In genomic region chr19:6675586-6675985, GRCm38 (mm10) we compare ENCODE assay signal across 29 mouse cellular contexts.
DNase-seq lines count a peak whose midpoint lies in the region; ATAC-seq lines count a peak whose summit lies in the region.
"Had no signal": no experiment of that assay in that cellular context is flagged by ENCODE, and none has a peak within 500 bp of the region (broad histone marks: within the 10 kb centered on the region; RNA-seq: fewer than 3 reads in every experiment).

No protein-coding gene starts in this region.

- H3K27me3 ChIP-seq in embryonic facial prominence, embryonic 11.5 days (ENCODE audit: control insufficient read depth, insufficient read depth, low read length) = no peaks in the 10 kb centered on the region
- H3K27me3 ChIP-seq in embryonic facial prominence, embryonic 10.5 days (replicated peaks; ENCODE audit: low read depth, poor library complexity, severe bottlenecking) = peaks cover 9% of the 10 kb centered on the region; the same call in 1 of the 2 replicates
- no peaks in the 10 kb centered on the region for H3K27me3 ChIP-seq in embryonic facial prominence, embryonic 14.5 days (replicated peaks; ENCODE audit: control insufficient read depth, insufficient read depth, low read length)
- peaks cover 4% of the 10 kb centered on the region; the same call in 1 of the 2 replicates for H3K27me3 ChIP-seq in forebrain, embryonic 12.5 days
- H3K27me3 ChIP-seq: embryonic facial prominence, embryonic 13.5 days; forebrain, embryonic 15.5 days; heart, embryonic 15.5 days; intestine, embryonic 15.5 days had no signal

- H3K4me3 ChIP-seq in embryonic facial prominence, embryonic 11.5 days (ENCODE audit: low read depth, low read length) = no peak overlapping the region
- no peak overlapping the region for H3K4me3 ChIP-seq in embryonic facial prominence, embryonic 10.5 days
- H3K4me3 ChIP-seq in embryonic facial prominence, embryonic 14.5 days (ENCODE audit: low read depth, low read length) = no peak overlapping the region
- H3K4me3 ChIP-seq in forebrain, embryonic 12.5 days (replicated peaks) = no peak overlapping the region
- H3K4me3 ChIP-seq: embryonic facial prominence, embryonic 13.5 days; forebrain, embryonic 15.5 days; heart, embryonic 12.5 days; heart, embryonic 15.5 days; hindbrain, embryonic 10.5 days; hindbrain, embryonic 13.5 days; intestine, embryonic 15.5 days had no signal

- ATAC-seq in embryonic facial prominence, embryonic 11.5 days (replicated peaks; ENCODE audit: insufficient number of reproducible peaks, low FRiP score, low TSS enrichment, low read depth) = no peak
- ATAC-seq in embryonic facial prominence, embryonic 14.5 days (ENCODE audit: low read depth) = peak; percentile 68; the same call in 1 of the 2 replicates
- no peak for ATAC-seq in forebrain, embryonic 12.5 days (ENCODE audit: low FRiP score)
- ATAC-seq in megakaryocyte progenitor cell, adult 5-6 weeks (replicated peaks; ENCODE audit: poor library complexity) = no peak
- ATAC-seq: forebrain, embryonic 15.5 days; hindbrain, embryonic 16.5 days; intestine, embryonic 15.5 days; Patski had no signal

- no peaks in the 10 kb centered on the region for H3K4me1 ChIP-seq in embryonic facial prominence, embryonic 11.5 days (ENCODE audit: control insufficient read depth, insufficient read depth, low read length)
- peaks cover 18% of the 10 kb centered on the region for H3K4me1 ChIP-seq in embryonic facial prominence, embryonic 10.5 days
- H3K4me1 ChIP-seq in embryonic facial prominence, embryonic 14.5 days (ENCODE audit: control insufficient read depth, insufficient read depth, low read length) = no peaks in the 10 kb centered on the region
- peaks cover 13% of the 10 kb centered on the region; the same call in 1 of the 2 replicates for H3K4me1 ChIP-seq in forebrain, embryonic 12.5 days
- H3K4me1 ChIP-seq: embryonic facial prominence, embryonic 13.5 days; forebrain, embryonic 15.5 days; intestine, embryonic 15.5 days had no signal

- no peak overlapping the region for H3K27ac ChIP-seq in embryonic facial prominence, embryonic 11.5 days (replicated peaks; ENCODE audit: low read depth, low read length)
- no peak overlapping the region for H3K27ac ChIP-seq in embryonic facial prominence, embryonic 10.5 days (replicated peaks)
- no peak overlapping the region for H3K27ac ChIP-seq in embryonic facial prominence, embryonic 14.5 days (replicated peaks; ENCODE audit: low read depth, low read length)
- no peak overlapping the region for H3K27ac ChIP-seq in forebrain, embryonic 12.5 days
- H3K27ac ChIP-seq: embryonic facial prominence, embryonic 13.5 days; forebrain, embryonic 15.5 days; heart, embryonic 15.5 days; hindbrain, embryonic 10.5 days; hindbrain, embryonic 13.5 days; intestine, embryonic 15.5 days had no signal

- H3K9me3 ChIP-seq in embryonic facial prominence, embryonic 11.5 days (replicated peaks; ENCODE audit: control insufficient read depth, low read length) = no peaks in the 10 kb centered on the region
- no peaks in the 10 kb centered on the region for H3K9me3 ChIP-seq in embryonic facial prominence, embryonic 10.5 days
- H3K9me3 ChIP-seq in embryonic facial prominence, embryonic 14.5 days (ENCODE audit: control insufficient read depth, low read length) = no peaks in the 10 kb centered on the region
- no peaks in the 10 kb centered on the region for H3K9me3 ChIP-seq in forebrain, embryonic 12.5 days
- H3K9me3 ChIP-seq: embryonic facial prominence, embryonic 13.5 days; forebrain, embryonic 15.5 days; G1E; heart, embryonic 12.5 days; heart, embryonic 15.5 days; hindbrain, embryonic 10.5 days; hindbrain, embryonic 13.5 days; intestine, embryonic 15.5 days had no signal

- no peak overlapping the region for H3K4me2 ChIP-seq in embryonic facial prominence, embryonic 11.5 days (ENCODE audit: low read depth, low read length)
- no peak overlapping the region for H3K4me2 ChIP-seq in embryonic facial prominence, embryonic 14.5 days (ENCODE audit: low read depth, low read length)
- H3K4me2 ChIP-seq in forebrain, embryonic 12.5 days = no peak overlapping the region
- H3K4me2 ChIP-seq: embryonic facial prominence, embryonic 13.5 days; forebrain, embryonic 15.5 days; heart, embryonic 12.5 days; heart, embryonic 15.5 days; hindbrain, embryonic 13.5 days; intestine, embryonic 15.5 days had no signal

- no peak overlapping the region for H3K9ac ChIP-seq in embryonic facial prominence, embryonic 11.5 days (replicated peaks; ENCODE audit: low read length)
- no peak overlapping the region for H3K9ac ChIP-seq in embryonic facial prominence, embryonic 14.5 days (ENCODE audit: low read depth, low read length)
- H3K9ac ChIP-seq in forebrain, embryonic 12.5 days = no peak overlapping the region
- H3K9ac ChIP-seq: embryonic facial prominence, embryonic 13.5 days; forebrain, embryonic 15.5 days; heart, embryonic 12.5 days; heart, embryonic 15.5 days; hindbrain, embryonic 13.5 days; intestine, embryonic 15.5 days had no signal

- WGBS in embryonic facial prominence, embryonic 11.5 days = 45% methylated on average over 3 of the region's 3 CpGs
- 41% methylated on average over 3 of the region's 3 CpGs for WGBS in embryonic facial prominence, embryonic 10.5 days
- WGBS in embryonic facial prominence, embryonic 14.5 days = 45% methylated on average over 3 of the region's 3 CpGs
- WGBS in forebrain, embryonic 12.5 days = 42% methylated on average over 3 of the region's 3 CpGs

- H3K36me3 ChIP-seq in embryonic facial prominence, embryonic 11.5 days (replicated peaks; ENCODE audit: control insufficient read depth, insufficient read depth, low read depth, low read length) = no peaks in the 10 kb centered on the region
- no peaks in the 10 kb centered on the region for H3K36me3 ChIP-seq in embryonic facial prominence, embryonic 10.5 days (replicated peaks)
- H3K36me3 ChIP-seq in embryonic facial prominence, embryonic 14.5 days (ENCODE audit: control insufficient read depth, insufficient read depth, low read length) = no peaks in the 10 kb centered on the region
- H3K36me3 ChIP-seq in forebrain, embryonic 12.5 days (replicated peaks) = no peaks in the 10 kb centered on the region
- H3K36me3 ChIP-seq: embryonic facial prominence, embryonic 13.5 days; forebrain, embryonic 15.5 days; G1E; heart, embryonic 12.5 days; heart, embryonic 15.5 days; hindbrain, embryonic 10.5 days; hindbrain, embryonic 13.5 days; intestine, embryonic 15.5 days had no signal

- DNase-seq in embryonic facial prominence, embryonic 11.5 days (ENCODE audit: low spot score) = peak; percentile 30
- DNase-seq in embryonic facial prominence, embryonic 10.5 days (ENCODE audit: low spot score) = no peak
- DNase-seq in ES-CJ7 (ENCODE audit: low read depth, low spot score) (peak; percentile 96), WW6 (ENCODE audit: low read depth, low spot score) (peak; percentile 73)
- peak; percentile 62 for DNase-seq in embryonic facial prominence, embryonic 14.5 days (ENCODE audit: low spot score)
- no peak for DNase-seq in left cerebral cortex, adult 8-10 months (ENCODE audit: low spot score in 2 of 2)
- DNase-seq: adrenal gland, postnatal 10 days; adrenal gland, postnatal 36 days; cerebellum, adult 11 months; cerebellum, adult 2 months; cerebellum, postnatal 10 days; cerebellum, postnatal 36 days; gastrocnemius, postnatal 25 days; heart, adult 18-20 months; heart, postnatal 10 days; heart, postnatal 36 days; kidney, adult 11 months had no signal

Comparison
In these comparisons a context has a peak if more than half of its experiments do, and no peak if none do; other contexts are left out.
1. DNase-seq: peak in embryonic facial prominence, embryonic 11.5 days (single experiment), ES-CJ7 (single experiment), WW6 (single experiment) and embryonic facial prominence, embryonic 14.5 days (single experiment); none in embryonic facial prominence, embryonic 10.5 days (single experiment) and left cerebral cortex, adult 8-10 months (0 of 2).